Mouse (Mus musculus): ENCODE measurements around the gene Wipi2. TPM values are rescaled to one million over a fixed set of nuclear protein-coding genes. Genes with fewer than 3 reads are reported as not detected.

Gene Wipi2
- total RNA-seq, 4 experiments from 2014 or later = 27.1 to 33.4 (median 29.2) TPM

Other genes with a start within 250 kb of the Wipi2 start
- gene Foxk1, start 226.2 kb upstream of the Wipi2 start, total RNA-seq (2022) = 10 to 100 TPM; 15.6 to 20.9 (median 17.7) TPM
- gene Ap5z1, start 163.8 kb upstream of the Wipi2 start, total RNA-seq (2022) = 1 to 10 TPM; 3.7 to 5.0 (median 4.1) TPM
- gene Papolb, start 97.6 kb upstream of the Wipi2 start, total RNA-seq (2022) = under 1 TPM in 1 of 4 experiments, not detected in 3; 0.12 TPM
- gene Radil, start 76.6 kb upstream of the Wipi2 start, total RNA-seq (2022) = 1 to 10 TPM in 3 of 4 experiments, under 1 TPM in 1; 0.75 to 1.2 (median 1.1) TPM
- under 1 TPM in 1 of 4 experiments, not detected in 3; 0.40 TPM for gene Mmd2, start 18.9 kb upstream of the Wipi2 start, total RNA-seq (2022)
- gene Slc29a4, start 64.8 kb downstream of the Wipi2 start, total RNA-seq (2022) = under 1 TPM in 1 of 4 experiments, not detected in 3; 0.29 TPM
- 10 to 100 TPM; 26.0 to 42.3 (median 30.7) TPM for gene Tnrc18, start 190.0 kb downstream of the Wipi2 start, total RNA-seq (2022)

Measured in gastrocnemius, adult 8-10 months (tissue).